Mouse (Mus musculus): Measurements from ENCODE around the gene Rasd1. TPM values are rescaled to one million over a fixed set of nuclear protein-coding genes. Genes with fewer than 3 reads are reported as not detected.

The Rasd1 gene
- polyA plus RNA-seq, 1 experiment from 2014 or later = 1.9 TPM

- no peak for DNase-seq (ENCODE audit: low read depth, low spot score)
- CTCF ChIA-PET = no interaction called here
- H3K27me3 ChIP-seq = no peaks in the 10 kb centered on the region
- in situ Hi-C loops (cut with MboI; ENCODE audit: low pct_unique_long_range_greater_than_20kb) = no loop called here
- no peak for TF ChIP-seq CTCF (IDR thresholded peaks at IDR 0.05)
- ATAC-seq = no peak
- POLR2A ChIA-PET = no interaction called here
Observed at GRCm38 (mm10) chr11:59939821-59940220, 24.9 kb downstream of the Rasd1 start.

GRCm38 (mm10) chr11:59937615-59938014 lies 27.1 kb downstream of the Rasd1 start:
- H3K27me3 ChIP-seq = peaks cover 5% of the 10 kb centered on the region

GRCm38 (mm10) chr11:59937023-59937422 lies 27.7 kb downstream of the Rasd1 start:
- in situ Hi-C loops (cut with MboI; ENCODE audit: low pct_unique_long_range_greater_than_20kb) = no loop called here
- ChIA-PET POLR2A (no interaction called here), CTCF (no interaction called here)
- peaks cover 10% of the 10 kb centered on the region for H3K27me3 ChIP-seq
- ATAC-seq (no peak), DNase-seq (ENCODE audit: low read depth, low spot score) (no peak)
- no peak for TF ChIP-seq CTCF (IDR thresholded peaks at IDR 0.05)

More at GRCm38 (mm10) chr11:59937615-59938014, 27.1 kb downstream of the Rasd1 start:
- ChIA-PET CTCF (no interaction called here), POLR2A (no interaction called here)
- in situ Hi-C loops (cut with MboI; ENCODE audit: low pct_unique_long_range_greater_than_20kb) = no loop called here
- no peak for ATAC-seq
- DNase-seq (ENCODE audit: low read depth, low spot score) = no peak
- no peak for TF ChIP-seq CTCF (IDR thresholded peaks at IDR 0.05)

GRCm38 (mm10) chr11:59933943-59934342 lies 30.8 kb downstream of the Rasd1 start:
- H3K27me3 ChIP-seq = peaks cover 21% of the 10 kb centered on the region
- no peak for TF ChIP-seq CTCF (IDR thresholded peaks at IDR 0.05)
- DNase-seq (ENCODE audit: low read depth, low spot score) (no peak), ATAC-seq (no peak)
- in situ Hi-C loops (cut with MboI; ENCODE audit: low pct_unique_long_range_greater_than_20kb) = no loop called here
- ChIA-PET POLR2A (interaction anchor here (0.7 to 1.1 kb wide), 2 partner anchors 70 to 129 kb away, joined by 3 to 4 read pairs; no protein-coding TSS in a partner anchor), CTCF (interaction anchor here (0.5 kb wide), 1 partner anchor 9 kb away, joined by 3 read pairs; no protein-coding TSS in a partner anchor)

GRCm38 (mm10) chr11:59932560-59933337 lies 32.0 kb downstream of the Rasd1 start:
- H3K27me3 ChIP-seq = peaks cover 21% of the 10 kb centered on the region
- ChIA-PET POLR2A (interaction anchor here (0.6 kb wide), 1 partner anchor 44 kb away, joined by 4 read pairs; no protein-coding TSS in a partner anchor), CTCF (interaction anchor here (0.7 to 1.5 kb wide), 2 partner anchors 19 to 364 kb away, joined by 3 read pairs; no protein-coding TSS in a partner anchor)
- no peak for TF ChIP-seq CTCF (IDR thresholded peaks at IDR 0.05)
- DNase-seq (ENCODE audit: low read depth, low spot score) (no peak), ATAC-seq (no peak)
- in situ Hi-C loops (cut with MboI; ENCODE audit: low pct_unique_long_range_greater_than_20kb) = no loop called here

- POLR2A ChIA-PET = no interaction called here
- no peak for ATAC-seq
- peaks cover 21% of the 10 kb centered on the region for H3K27me3 ChIP-seq
Observed at GRCm38 (mm10) chr11:59930031-59930430, 34.7 kb downstream of the Rasd1 start.

GRCm38 (mm10) chr11:59921265-59921664 lies 43.5 kb downstream of the Rasd1 start:
- no peak for TF ChIP-seq CTCF (IDR thresholded peaks at IDR 0.05)
- in situ Hi-C loops (cut with MboI; ENCODE audit: low pct_unique_long_range_greater_than_20kb) = no loop called here
- ChIA-PET POLR2A (no interaction called here), CTCF (interaction anchor here (1.3 kb wide), 1 partner anchor 14 kb away, joined by 3 read pairs; no protein-coding TSS in a partner anchor)
- ATAC-seq (no peak), DNase-seq (ENCODE audit: low read depth, low spot score) (no peak)
- H3K27me3 ChIP-seq = no peaks in the 10 kb centered on the region

More at GRCm38 (mm10) chr11:59930031-59930430, 34.7 kb downstream of the Rasd1 start:
- DNase-seq (ENCODE audit: low read depth, low spot score) = no peak
- CTCF ChIA-PET = no interaction called here
- TF ChIP-seq CTCF (IDR thresholded peaks at IDR 0.05) = no peak
- in situ Hi-C loops (cut with MboI; ENCODE audit: low pct_unique_long_range_greater_than_20kb) = no loop called here

GRCm38 (mm10) chr11:59920331-59920730 lies 44.4 kb downstream of the Rasd1 start:
- no peak for TF ChIP-seq CTCF (IDR thresholded peaks at IDR 0.05)

GRCm38 (mm10) chr11:59919401-59919800 lies 45.3 kb downstream of the Rasd1 start:
- ATAC-seq (no peak), DNase-seq (ENCODE audit: low read depth, low spot score) (no peak)
- H3K27me3 ChIP-seq = no peaks in the 10 kb centered on the region
- ChIA-PET CTCF (no interaction called here), POLR2A (no interaction called here)
- no peak for TF ChIP-seq CTCF (IDR thresholded peaks at IDR 0.05)
- in situ Hi-C loops (cut with MboI; ENCODE audit: low pct_unique_long_range_greater_than_20kb) = no loop called here

More at GRCm38 (mm10) chr11:59920331-59920730, 44.4 kb downstream of the Rasd1 start:
- no peak for DNase-seq (ENCODE audit: low read depth, low spot score)
- POLR2A ChIA-PET = no interaction called here
- CTCF ChIA-PET = no interaction called here
- no peak for ATAC-seq
- in situ Hi-C loops (cut with MboI; ENCODE audit: low pct_unique_long_range_greater_than_20kb) = no loop called here
- no peaks in the 10 kb centered on the region for H3K27me3 ChIP-seq

- in situ Hi-C loops (cut with MboI; ENCODE audit: low pct_unique_long_range_greater_than_20kb) = no loop called here
- TF ChIP-seq CTCF (IDR thresholded peaks at IDR 0.05) = no peak
- H3K27me3 ChIP-seq = no peaks in the 10 kb centered on the region
- ATAC-seq (no peak), DNase-seq (ENCODE audit: low read depth, low spot score) (no peak)
- CTCF ChIA-PET = no interaction called here
- POLR2A ChIA-PET = interaction anchor here (0.9 to 1.0 kb wide), 2 partner anchors 8 to 28 kb away, joined by 3 read pairs; no protein-coding TSS in a partner anchor
Observed at GRCm38 (mm10) chr11:59918014-59918413, 46.7 kb downstream of the Rasd1 start.

GRCm38 (mm10) chr11:59913702-59914101 lies 51.0 kb downstream of the Rasd1 start:
- ATAC-seq (peak; percentile 74), DNase-seq (ENCODE audit: low read depth, low spot score) (peak; percentile 37)
- CTCF ChIA-PET = interaction anchor here (0.6 to 1.2 kb wide), 4 partner anchors 9 to 33 kb away, joined by 3 read pairs; no protein-coding TSS in a partner anchor
- H3K27me3 ChIP-seq = no peaks in the 10 kb centered on the region
- no peak for TF ChIP-seq CTCF (IDR thresholded peaks at IDR 0.05)
- in situ Hi-C loops (cut with MboI; ENCODE audit: low pct_unique_long_range_greater_than_20kb) = no loop called here
- POLR2A ChIA-PET = no interaction called here

Other genes with a start within 250 kb of the Rasd1 start
- 0.17 TPM for gene Pld6, start 177.3 kb downstream of the Rasd1 start, polyA plus RNA-seq (2021)
- 41.3 TPM for gene Flcn, start 154.9 kb downstream of the Rasd1 start, polyA plus RNA-seq (2021)
- 24.8 TPM for gene Nt5m, start 125.5 kb downstream of the Rasd1 start, polyA plus RNA-seq (2021)
- gene Cops3, start 125.1 kb downstream of the Rasd1 start, polyA plus RNA-seq (2021) = 109 TPM
- 30.4 TPM for gene Med9, start 16.7 kb downstream of the Rasd1 start, polyA plus RNA-seq (2021)
- gene Pemt, start 81.5 kb upstream of the Rasd1 start, polyA plus RNA-seq (2021) = 6.9 TPM
- 40.3 TPM for gene Rai1, start 140.1 kb upstream of the Rasd1 start, polyA plus RNA-seq (2021)